Mouse (Mus musculus) neutrophil, adult 59 days (primary cell): ENCODE data around the gene Bco1. TPM values are rescaled to one million over a fixed set of nuclear protein-coding genes. Genes with fewer than 3 reads are reported as not detected.

ENCODE experiments used
- total RNA-seq, 2 experiments: library from RNA; stranded (reverse); gene quantifications; 1 replicate in 1 of 2; 2 replicates in 1 of 2; pipeline ENCODE4 v1.2.4; 2023

The Bco1 gene
- not detected for total RNA-seq

GRCm38 (mm10) chr8:117095647-117096046 is at the start of gene Bco1:
Gene Bco1, plus strand, starts transcription at chr8:117095854.

GRCm38 (mm10) chr8:117082399-117082872 is 13.2 kb upstream of the Bco1 start, which contains the start of gene Pkd1l2:
Gene Pkd1l2, minus strand, starts transcription at chr8:117082449.

GRCm38 (mm10) chr8:117158135-117158761 is 62.6 kb downstream of the Bco1 start, which contains the start of gene Gan:
Gene Gan, plus strand, starts transcription at chr8:117158135.

Other genes with a start within 250 kb of the Bco1 start
- 10 to 100 TPM in 1 of 2 experiments, 1 to 10 TPM in 1; 9.2 to 12.2 TPM for gene Cmc2, start 174.4 kb upstream of the Bco1 start, total RNA-seq
- gene Cenpn, start 174.1 kb upstream of the Bco1 start, total RNA-seq: 10 to 100 TPM; 15.8 to 15.9 TPM
- 10 to 100 TPM in 1 of 2 experiments, 1 to 10 TPM in 1; 7.8 to 11.0 TPM for gene Atmin, start 152.5 kb upstream of the Bco1 start, total RNA-seq
- gene 1700030J22Rik, start 116.9 kb upstream of the Bco1 start, total RNA-seq: under 1 TPM; 0.16 to 0.42 TPM
- gene Gcsh, start 102.3 kb upstream of the Bco1 start, total RNA-seq: 1 to 10 TPM; 5.4 to 6.1 TPM
- under 1 TPM; 0.07 to 0.13 TPM for gene Pkd1l2, start 13.4 kb upstream of the Bco1 start, total RNA-seq
- gene Gan, start 62.3 kb downstream of the Bco1 start, total RNA-seq: 1 to 10 TPM; 5.2 to 5.4 TPM
- gene Cmip, start 161.2 kb downstream of the Bco1 start, total RNA-seq: 100 to 1,000 TPM; 221 to 231 TPM